Mouse (Mus musculus): ENCODE measurements around the gene Piwil1.

- TF ChIP-seq CTCF (IDR thresholded peaks at IDR 0.05; ENCODE audit: low read depth, low read length) (no peak), POLR2A (IDR thresholded peaks at IDR 0.05; ENCODE audit: borderline replicate concordance, low read depth, low read length) (no peak)
These were observed 17.7 kb upstream of the Piwil1 start for GRCm38 (mm10) chr5:128684621-128685020.

All from bone marrow macrophage, adult 2 months (primary cell).